Mouse (Mus musculus): ENCODE measurements around the gene Tmcc3. TPM values are rescaled to one million over a fixed set of nuclear protein-coding genes. Genes with fewer than 3 reads are reported as not detected.

The Tmcc3 gene
- polyA plus RNA-seq, 1 experiment from 2014 or later: 7.8 TPM

DNA sequence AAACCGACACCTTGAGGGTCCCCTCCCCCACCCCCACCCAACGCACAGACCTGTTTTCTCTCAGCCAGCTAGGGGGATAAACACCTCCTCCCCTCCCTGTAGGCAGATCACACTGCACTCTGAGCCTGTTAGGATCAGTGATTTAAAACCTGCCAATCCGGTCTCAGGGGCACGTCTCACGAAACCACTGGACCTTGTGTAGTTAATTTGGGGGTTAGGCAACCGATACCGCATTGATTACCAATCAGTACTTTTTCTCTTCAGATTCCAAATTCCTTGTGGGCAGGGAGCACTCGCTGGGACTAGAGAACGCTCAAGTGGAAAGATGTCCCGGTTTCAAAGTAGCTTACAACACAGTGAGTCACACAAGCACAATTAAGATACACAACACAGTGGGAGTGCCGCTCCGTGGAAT lies 202.3 kb downstream of the Tmcc3 start:
- H3K27ac ChIP-seq: peak overlapping the region; percentile 73; the same call in 1 of the 2 replicates
- ATAC-seq (replicated peaks; ENCODE audit: low FRiP score): no peak
- H3K36me3 ChIP-seq: no peaks in the 10 kb centered on the region
- H3K9ac ChIP-seq: peak overlapping the region; percentile 73
- peak overlapping the region; percentile 79 for H3K4me3 ChIP-seq (replicated peaks)
- H3K27me3 ChIP-seq: peaks cover 49% of the 10 kb centered on the region
- peak overlapping the region; percentile 91 for H3K4me2 ChIP-seq
- H3K9me3 ChIP-seq (replicated peaks): no peaks in the 10 kb centered on the region
- H3K4me1 ChIP-seq: peaks cover 26% of the 10 kb centered on the region
- WGBS: 2% methylated on average over 12 of the region's 12 CpGs

DNA sequence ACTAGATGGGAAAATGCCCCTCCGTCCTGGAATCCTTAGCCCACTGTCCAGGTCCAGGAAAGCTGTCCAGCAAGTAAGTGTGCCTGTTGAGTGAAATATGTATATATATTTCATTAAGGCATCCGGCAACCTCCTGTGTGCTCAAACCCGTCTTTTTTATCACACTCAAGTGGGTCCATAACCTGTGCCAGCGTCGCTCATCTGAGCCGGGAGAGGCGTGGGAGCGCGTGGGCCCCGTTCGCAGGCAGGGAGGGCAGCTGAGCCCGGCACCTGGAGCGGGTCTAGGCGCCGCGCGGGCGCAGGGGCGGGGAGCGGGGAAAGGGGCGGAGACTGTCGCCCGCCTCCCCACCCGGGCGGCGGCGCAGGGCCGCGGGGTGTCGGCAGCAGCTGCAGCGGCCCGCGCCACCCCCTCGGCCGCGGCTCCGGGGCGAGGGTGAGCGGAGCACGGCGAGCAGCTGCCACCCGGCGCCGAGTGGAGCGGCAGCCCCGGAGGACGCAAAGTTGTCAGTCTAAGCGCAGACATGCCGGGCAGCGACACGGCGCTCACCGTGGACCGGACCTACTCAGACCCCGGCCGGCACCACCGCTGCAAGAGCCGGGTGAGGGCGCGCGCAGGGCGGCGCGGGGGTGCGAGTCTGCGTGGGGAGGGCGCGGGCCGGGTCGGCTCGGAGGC lies 202.9 kb downstream of the Tmcc3 start:
- H3K4me1 ChIP-seq: peaks cover 26% of the 10 kb centered on the region
- H3K27ac ChIP-seq: peak overlapping the region; percentile 73
- H3K9ac ChIP-seq: peak overlapping the region; percentile 73
- H3K27me3 ChIP-seq: peaks cover 49% of the 10 kb centered on the region
- no peaks in the 10 kb centered on the region for H3K9me3 ChIP-seq (replicated peaks)
- under 1% methylated on average over 71 of the region's 71 CpGs for WGBS
- ATAC-seq (replicated peaks; ENCODE audit: low FRiP score): peak; percentile 89
- H3K4me2 ChIP-seq: peak overlapping the region; percentile 91
- no peaks in the 10 kb centered on the region for H3K36me3 ChIP-seq
- H3K4me3 ChIP-seq (replicated peaks): peak overlapping the region; percentile 79

DNA sequence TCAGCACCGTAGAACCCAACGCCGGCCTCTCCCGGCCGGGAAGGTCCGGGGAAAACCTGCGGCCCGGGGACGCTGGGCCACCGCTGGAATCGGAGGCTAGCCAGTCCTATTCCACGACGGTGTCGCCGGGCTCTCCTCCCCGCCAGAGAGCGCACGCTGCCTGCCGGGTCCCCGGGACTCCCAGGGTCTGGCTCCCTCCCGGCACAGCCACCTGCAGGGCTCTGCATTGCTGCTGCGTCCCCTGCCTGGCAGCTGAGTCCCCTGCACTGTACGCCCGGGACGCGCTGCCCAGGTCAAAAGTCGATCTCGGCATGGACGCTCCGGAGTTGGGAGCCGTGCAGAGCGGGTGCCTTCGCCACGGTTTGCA lies 203.4 kb downstream of the Tmcc3 start:
- WGBS: 0% methylated on average over 34 of the region's 34 CpGs
- H3K27ac ChIP-seq: peak overlapping the region; percentile 73
- ATAC-seq (replicated peaks; ENCODE audit: low FRiP score): peak; percentile 91
- H3K36me3 ChIP-seq: no peaks in the 10 kb centered on the region
- H3K27me3 ChIP-seq: peaks cover 49% of the 10 kb centered on the region
- peaks cover 26% of the 10 kb centered on the region for H3K4me1 ChIP-seq
- peak overlapping the region; percentile 79 for H3K4me3 ChIP-seq (replicated peaks)
- H3K9me3 ChIP-seq (replicated peaks): no peaks in the 10 kb centered on the region
- peak overlapping the region; percentile 73 for H3K9ac ChIP-seq
- peak overlapping the region; percentile 91 for H3K4me2 ChIP-seq

DNA sequence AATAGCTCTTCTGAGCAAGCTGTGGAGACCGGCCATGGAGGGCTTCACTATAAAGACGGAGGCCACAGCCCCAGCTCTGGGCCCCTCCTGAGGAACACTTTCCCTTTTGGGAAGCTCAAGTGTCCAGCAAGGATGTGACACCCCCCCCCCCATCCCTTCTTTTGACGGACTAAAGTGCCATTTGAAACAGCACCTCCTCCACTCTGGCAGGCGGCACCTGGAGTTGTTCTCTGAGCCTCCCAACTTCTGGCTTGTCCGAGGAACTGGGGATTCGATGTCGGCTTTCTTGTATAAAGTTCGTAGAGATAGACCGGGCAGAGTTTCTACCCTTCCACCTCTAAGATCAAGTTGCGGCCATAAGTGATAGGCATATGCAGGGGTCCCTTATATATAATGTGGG lies 203.8 kb downstream of the Tmcc3 start:
- H3K27me3 ChIP-seq: peaks cover 49% of the 10 kb centered on the region
- H3K27ac ChIP-seq: 0 out of 2 replicates have a peak overlapping the region, but pooled peaks have one; percentile 73
- no peaks in the 10 kb centered on the region for H3K36me3 ChIP-seq
- peak overlapping the region; percentile 79 for H3K4me3 ChIP-seq (replicated peaks)
- 0 out of 2 replicates have a peak, but pooled peaks have one; percentile 2 for ATAC-seq (replicated peaks; ENCODE audit: low FRiP score)
- peak overlapping the region; percentile 91 for H3K4me2 ChIP-seq
- peaks cover 28% of the 10 kb centered on the region for H3K4me1 ChIP-seq
- 2% methylated on average over 10 of the region's 10 CpGs for WGBS
- peak overlapping the region; percentile 73; the same call in 1 of the 2 replicates for H3K9ac ChIP-seq
- no peaks in the 10 kb centered on the region for H3K9me3 ChIP-seq (replicated peaks)

DNA sequence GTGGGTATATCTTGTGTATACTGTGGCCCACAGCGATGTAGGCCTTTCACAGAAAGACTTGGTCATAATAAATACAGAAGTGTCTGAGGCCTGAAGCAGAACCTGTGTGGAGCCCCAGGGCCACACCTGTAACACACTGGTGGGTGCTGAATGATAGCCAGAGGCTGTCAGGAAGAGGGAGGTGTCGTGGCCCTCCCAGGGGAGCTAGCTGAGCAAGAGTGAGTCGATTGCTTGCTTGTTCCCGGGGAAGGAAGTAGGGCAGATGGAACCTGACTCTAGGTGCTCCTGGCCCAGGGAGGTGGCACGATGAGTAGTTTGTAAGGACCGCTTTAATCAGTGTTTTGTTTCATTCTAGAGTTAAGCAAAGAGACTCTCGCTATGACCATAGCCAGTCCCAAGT lies 208.1 kb downstream of the Tmcc3 start:
- 50% methylated on average over 7 of the region's 7 CpGs for WGBS
- Histone ChIP-seq H3K36me3 (no peaks in the 10 kb centered on the region), H3K27me3 (peaks cover 26% of the 10 kb centered on the region), H3K27ac (no peak overlapping the region), H3K4me3 (replicated peaks) (no peak overlapping the region), H3K4me2 (0 out of 2 replicates have a peak overlapping the region, but pooled peaks have one; percentile 23), H3K4me1 (peaks cover 44% of the 10 kb centered on the region), H3K9me3 (replicated peaks) (no peaks in the 10 kb centered on the region), H3K9ac (no peak overlapping the region)
- ATAC-seq (replicated peaks; ENCODE audit: low FRiP score): no peak

DNA sequence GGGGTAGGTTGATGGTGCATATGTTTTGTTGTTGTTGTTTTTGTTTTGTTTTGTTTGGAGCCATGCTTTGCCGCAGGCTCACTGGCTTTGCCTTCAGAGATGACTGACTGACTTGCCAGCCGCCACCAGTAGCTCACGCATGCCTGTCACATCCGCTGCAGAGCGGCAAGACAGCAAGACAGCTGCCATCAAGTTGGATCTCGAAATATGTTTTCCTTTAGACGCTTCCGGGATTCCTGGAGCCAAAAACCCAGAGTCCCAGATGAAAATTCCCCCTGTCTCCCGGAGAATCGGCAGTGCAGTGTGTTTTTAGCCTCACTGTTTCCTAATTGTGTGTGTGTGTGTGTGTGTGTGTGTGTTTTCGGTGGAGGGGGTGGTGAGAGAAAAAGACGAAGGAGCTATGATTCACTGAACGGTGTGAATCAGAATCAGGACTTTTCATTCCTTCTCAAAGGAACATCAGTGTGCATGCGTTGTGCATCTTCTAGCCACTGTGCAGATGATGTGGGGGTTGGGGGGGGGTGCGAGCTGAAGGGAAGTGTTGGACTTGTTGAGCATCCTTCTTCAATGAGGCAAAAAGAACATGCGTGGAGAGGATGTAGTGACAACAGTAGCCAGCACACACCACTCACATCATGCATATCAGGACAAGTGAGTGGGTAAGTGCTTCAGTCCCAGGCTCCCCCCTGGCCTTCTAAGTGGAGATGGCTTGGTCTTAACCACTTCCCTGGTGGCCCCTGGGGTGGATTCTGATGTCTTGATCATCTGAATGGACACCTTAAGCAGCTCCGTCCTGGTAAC lies 208.8 kb downstream of the Tmcc3 start:
- no peaks in the 10 kb centered on the region for H3K36me3 ChIP-seq
- H3K9ac ChIP-seq: no peak overlapping the region
- no peak overlapping the region for H3K27ac ChIP-seq
- H3K4me3 ChIP-seq (replicated peaks): no peak overlapping the region
- WGBS: 58% methylated on average over 17 of the region's 17 CpGs
- H3K9me3 ChIP-seq (replicated peaks): no peaks in the 10 kb centered on the region
- no peak for ATAC-seq (replicated peaks; ENCODE audit: low FRiP score)
- H3K4me1 ChIP-seq: peaks cover 38% of the 10 kb centered on the region
- peaks cover 26% of the 10 kb centered on the region for H3K27me3 ChIP-seq
- peak overlapping the region; percentile 23; the same call in 1 of the 2 replicates for H3K4me2 ChIP-seq

DNA sequence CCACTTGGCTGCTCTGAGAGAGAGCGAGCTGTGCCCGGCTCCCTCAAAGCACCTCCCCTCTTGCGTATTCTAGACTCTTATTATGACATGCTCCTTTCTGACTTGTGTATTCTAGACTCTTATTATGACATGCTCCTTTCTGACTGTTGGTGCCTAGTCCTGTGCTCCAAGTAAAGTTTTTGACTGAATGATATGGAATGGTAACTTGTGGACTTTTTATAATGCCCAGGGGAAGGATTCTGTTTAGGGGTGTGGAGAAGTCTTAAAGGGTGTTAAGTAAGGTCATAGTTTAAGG lies 209.3 kb downstream of the Tmcc3 start:
- Histone ChIP-seq H3K9me3 (replicated peaks) (no peaks in the 10 kb centered on the region), H3K4me3 (replicated peaks) (no peak overlapping the region), H3K9ac (no peak overlapping the region), H3K4me1 (peaks cover 32% of the 10 kb centered on the region), H3K4me2 (no peak overlapping the region), H3K27ac (no peak overlapping the region), H3K27me3 (peaks cover 24% of the 10 kb centered on the region), H3K36me3 (no peaks in the 10 kb centered on the region)
- 47% methylated on average over 3 of the region's 3 CpGs for WGBS
- ATAC-seq (replicated peaks; ENCODE audit: low FRiP score): no peak

DNA sequence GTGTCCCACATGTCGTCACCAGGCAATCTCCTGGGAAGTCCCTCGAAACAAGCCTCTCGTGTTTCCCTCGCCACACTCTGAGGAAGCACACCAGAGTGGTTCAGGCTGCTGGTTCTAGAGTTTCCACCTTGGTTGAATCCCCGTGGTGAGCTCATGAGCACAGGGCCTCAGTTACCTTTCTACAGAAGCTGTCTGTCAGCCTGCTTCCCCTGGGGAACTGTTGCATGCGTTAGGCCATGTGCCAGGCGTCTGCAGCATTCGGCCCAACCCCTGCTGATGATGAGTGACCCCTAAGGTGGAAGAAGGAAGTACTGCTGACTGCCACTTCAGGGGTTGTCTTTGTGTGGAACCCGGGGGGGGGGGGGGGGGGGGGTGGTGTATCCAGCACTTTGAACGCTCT lies 210.0 kb downstream of the Tmcc3 start:
- H3K4me2 ChIP-seq: no peak overlapping the region
- H3K27me3 ChIP-seq: peaks cover 17% of the 10 kb centered on the region
- 38% methylated on average over 10 of the region's 10 CpGs for WGBS
- ATAC-seq (replicated peaks; ENCODE audit: low FRiP score): no peak
- H3K4me3 ChIP-seq (replicated peaks): no peak overlapping the region
- H3K9me3 ChIP-seq (replicated peaks): no peaks in the 10 kb centered on the region
- H3K9ac ChIP-seq: no peak overlapping the region
- no peaks in the 10 kb centered on the region for H3K36me3 ChIP-seq
- H3K4me1 ChIP-seq: peaks cover 27% of the 10 kb centered on the region
- H3K27ac ChIP-seq: no peak overlapping the region

DNA sequence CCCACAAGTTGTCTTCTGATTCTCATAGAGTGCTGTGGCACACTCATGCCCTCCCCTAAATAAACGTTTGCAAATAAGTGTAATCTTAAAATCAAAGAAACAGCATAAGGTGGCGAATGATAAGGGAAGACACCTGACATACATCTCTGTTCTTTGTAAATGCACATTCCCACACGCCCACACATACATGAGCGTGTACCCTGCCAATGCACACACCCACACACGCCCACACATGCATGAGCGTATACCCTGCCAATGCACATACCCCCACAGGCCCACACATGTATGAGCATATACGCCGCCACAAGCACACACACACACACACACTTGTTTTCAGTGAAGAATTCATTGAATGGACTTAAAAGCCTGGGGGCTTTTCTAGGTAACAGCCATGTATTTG lies 211.5 kb downstream of the Tmcc3 start:
- WGBS: 68% methylated on average over 8 of the region's 8 CpGs
- Histone ChIP-seq H3K4me2 (peak overlapping the region; percentile 28; the same call in 1 of the 2 replicates), H3K27ac (no peak overlapping the region), H3K9me3 (replicated peaks) (no peaks in the 10 kb centered on the region), H3K4me1 (peaks cover 24% of the 10 kb centered on the region), H3K4me3 (replicated peaks) (no peak overlapping the region), H3K27me3 (peaks cover 4% of the 10 kb centered on the region), H3K9ac (no peak overlapping the region), H3K36me3 (no peaks in the 10 kb centered on the region)
- ATAC-seq (replicated peaks; ENCODE audit: low FRiP score): no peak

DNA sequence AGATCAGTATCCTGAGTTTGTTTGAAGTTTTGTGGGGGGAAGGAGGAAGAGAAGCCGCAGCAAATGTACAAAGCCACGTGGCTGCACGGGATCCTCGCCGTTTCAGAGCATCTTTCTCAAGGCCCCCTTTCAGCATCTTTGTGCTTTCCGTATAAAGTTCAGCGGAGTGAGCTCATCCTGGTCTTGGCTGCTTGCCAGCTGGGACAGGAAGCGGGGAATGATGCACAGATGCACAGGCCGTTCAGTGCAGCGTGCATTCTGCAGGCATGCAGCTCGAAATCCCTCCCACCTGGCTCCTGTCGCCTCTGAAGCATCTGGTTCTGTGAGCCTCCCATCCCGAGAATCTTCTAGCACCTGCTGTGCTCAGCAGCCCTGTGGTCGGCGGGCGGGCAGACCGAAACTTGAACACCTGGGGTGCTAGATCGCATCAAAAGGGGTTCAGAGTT lies 212.0 kb downstream of the Tmcc3 start:
- WGBS: 16% methylated on average over 18 of the region's 18 CpGs
- peak overlapping the region; percentile 28 for H3K4me2 ChIP-seq
- peaks cover 24% of the 10 kb centered on the region for H3K4me1 ChIP-seq
- H3K9ac ChIP-seq: no peak overlapping the region
- no peak overlapping the region for H3K4me3 ChIP-seq (replicated peaks)
- no peaks in the 10 kb centered on the region for H3K9me3 ChIP-seq (replicated peaks)
- no peaks in the 10 kb centered on the region for H3K27me3 ChIP-seq
- 0 out of 2 replicates have a peak, but pooled peaks have one; percentile 6 for ATAC-seq (replicated peaks; ENCODE audit: low FRiP score)
- no peaks in the 10 kb centered on the region for H3K36me3 ChIP-seq
- no peak overlapping the region for H3K27ac ChIP-seq

DNA sequence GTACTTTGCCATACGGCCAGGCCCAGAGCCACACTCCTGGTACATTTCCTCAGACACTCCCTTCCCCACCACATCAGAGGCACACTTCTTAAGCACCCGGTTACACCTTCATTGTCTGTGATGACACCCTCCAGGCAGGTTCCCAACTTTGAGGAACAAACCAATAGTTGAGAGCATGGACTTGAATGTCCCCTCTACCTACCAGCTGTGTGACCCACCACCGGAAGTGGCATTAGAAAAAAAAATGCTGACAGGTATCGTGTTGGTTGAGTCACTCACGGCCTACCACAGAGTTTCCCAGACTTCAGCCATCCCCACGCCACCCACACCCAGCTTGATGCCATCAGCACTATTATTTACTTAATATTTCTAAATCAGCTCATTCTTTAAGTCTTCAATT lies 213.2 kb downstream of the Tmcc3 start:
- H3K27ac ChIP-seq: no peak overlapping the region
- H3K9ac ChIP-seq: no peak overlapping the region
- no peak for ATAC-seq (replicated peaks; ENCODE audit: low FRiP score)
- no peak overlapping the region for H3K4me2 ChIP-seq
- H3K4me1 ChIP-seq: peaks cover 24% of the 10 kb centered on the region
- H3K27me3 ChIP-seq: no peaks in the 10 kb centered on the region
- H3K36me3 ChIP-seq: no peaks in the 10 kb centered on the region
- WGBS: 76% methylated on average over 6 of the region's 6 CpGs
- no peak overlapping the region for H3K4me3 ChIP-seq (replicated peaks)
- H3K9me3 ChIP-seq (replicated peaks): no peaks in the 10 kb centered on the region

DNA sequence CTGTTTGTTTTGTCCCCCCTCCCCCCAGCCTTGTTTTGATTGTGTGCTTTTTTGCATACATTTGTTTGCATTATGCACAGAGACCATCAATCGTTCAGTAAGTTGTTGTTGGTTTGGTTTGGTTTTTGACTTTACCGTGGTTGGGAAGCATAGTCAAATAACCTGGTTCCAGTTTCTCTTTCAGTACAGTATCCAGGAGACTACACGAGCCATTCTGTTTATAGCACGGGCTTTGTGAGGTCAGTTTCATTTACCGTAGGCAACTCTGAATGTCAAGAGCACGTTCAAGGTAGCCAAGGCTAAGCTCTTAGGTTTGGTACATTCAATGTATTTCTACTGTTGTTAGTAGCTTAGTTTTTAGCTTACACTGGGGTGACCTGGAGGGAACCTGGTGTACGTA lies 214.0 kb downstream of the Tmcc3 start:
- WGBS: 85% methylated on average over 7 of the region's 7 CpGs
- no peak for ATAC-seq (replicated peaks; ENCODE audit: low FRiP score)
- Histone ChIP-seq H3K4me1 (peaks cover 21% of the 10 kb centered on the region), H3K9me3 (replicated peaks) (no peaks in the 10 kb centered on the region), H3K36me3 (no peaks in the 10 kb centered on the region), H3K9ac (no peak overlapping the region), H3K4me2 (no peak overlapping the region), H3K27me3 (no peaks in the 10 kb centered on the region), H3K27ac (no peak overlapping the region), H3K4me3 (replicated peaks) (no peak overlapping the region)

Measured in kidney, embryonic 15.5 days (tissue).